Mouse (Mus musculus): Measurements from ENCODE around the gene Bod1. TPM values are rescaled to one million over a fixed set of nuclear protein-coding genes. Genes with fewer than 3 reads are reported as not detected.

Bod1 gene
- polyA plus RNA-seq, 1 experiment = 139 TPM

DNA sequence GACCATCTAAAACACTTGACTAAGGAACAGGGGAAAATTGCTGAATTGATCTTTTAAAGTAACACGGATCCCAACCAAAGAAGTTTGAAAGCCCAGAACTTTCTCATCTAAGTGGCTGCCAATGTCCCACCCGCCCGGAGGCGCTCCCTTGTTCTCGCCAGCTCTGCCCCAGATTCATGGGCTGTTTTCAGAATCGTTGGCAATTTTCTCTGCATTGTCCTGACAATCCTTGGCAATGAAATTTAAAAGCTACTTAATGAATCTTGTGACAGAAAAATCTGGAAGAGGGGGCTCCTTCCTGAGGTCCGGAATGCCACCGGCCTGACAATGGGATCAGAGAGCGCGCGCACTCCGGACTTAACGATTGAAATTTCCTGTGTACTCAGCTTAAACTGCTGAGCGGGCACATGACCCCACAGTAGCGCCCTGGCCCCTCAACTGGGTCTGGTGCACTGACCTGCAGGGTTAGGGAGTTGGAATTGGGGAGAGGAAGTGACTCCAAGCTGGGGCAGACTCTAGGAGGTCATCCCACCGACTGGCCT is 8.2 kb upstream of the Bod1 start:
- TF ChIP-seq POLR2A (IDR thresholded peaks at IDR 0.05; ENCODE audit: borderline replicate concordance, insufficient read depth, low read length) (no peak), CTCF (IDR thresholded peaks at IDR 0.05; ENCODE audit: borderline replicate concordance, insufficient read depth, low read depth, low read length) (no peak)
- DNase-seq = peak in 1 of 2 experiments; percentile 26
- H3K27me3 ChIP-seq (ENCODE audit: control insufficient read depth, insufficient read depth, low read length) = no peaks in the 10 kb centered on the region
- peaks cover 4% of the 10 kb centered on the region for H3K4me1 ChIP-seq (ENCODE audit: control insufficient read depth, insufficient read depth, low read length)
- no peak overlapping the region for H3K27ac ChIP-seq (ENCODE audit: insufficient read depth, low read length)
- H3K4me3 ChIP-seq (replicated peaks; ENCODE audit: insufficient read depth, low read depth, low read length) = no peak overlapping the region
- 76% methylated on average over 16 of the region's 16 CpGs for WGBS

- WGBS = 89% methylated on average over 5 of the region's 5 CpGs
- TF ChIP-seq CTCF (IDR thresholded peaks at IDR 0.05; ENCODE audit: borderline replicate concordance, insufficient read depth, low read depth, low read length) = no peak
- TF ChIP-seq POLR2A (IDR thresholded peaks at IDR 0.05; ENCODE audit: borderline replicate concordance, insufficient read depth, low read length) = no peak
- no peak for DNase-seq
- Histone ChIP-seq H3K4me3 (replicated peaks; ENCODE audit: insufficient read depth, low read depth, low read length) (no peak overlapping the region), H3K4me1 (ENCODE audit: control insufficient read depth, insufficient read depth, low read length) (no peaks in the 10 kb centered on the region; the same call in 1 of the 2 replicates), H3K27ac (ENCODE audit: insufficient read depth, low read length) (no peak overlapping the region), H3K27me3 (ENCODE audit: control insufficient read depth, insufficient read depth, low read length) (no peaks in the 10 kb centered on the region)
These were observed 5.6 kb upstream of the Bod1 start for GRCm38 (mm10) chr11:31677309-31677708.

DNA sequence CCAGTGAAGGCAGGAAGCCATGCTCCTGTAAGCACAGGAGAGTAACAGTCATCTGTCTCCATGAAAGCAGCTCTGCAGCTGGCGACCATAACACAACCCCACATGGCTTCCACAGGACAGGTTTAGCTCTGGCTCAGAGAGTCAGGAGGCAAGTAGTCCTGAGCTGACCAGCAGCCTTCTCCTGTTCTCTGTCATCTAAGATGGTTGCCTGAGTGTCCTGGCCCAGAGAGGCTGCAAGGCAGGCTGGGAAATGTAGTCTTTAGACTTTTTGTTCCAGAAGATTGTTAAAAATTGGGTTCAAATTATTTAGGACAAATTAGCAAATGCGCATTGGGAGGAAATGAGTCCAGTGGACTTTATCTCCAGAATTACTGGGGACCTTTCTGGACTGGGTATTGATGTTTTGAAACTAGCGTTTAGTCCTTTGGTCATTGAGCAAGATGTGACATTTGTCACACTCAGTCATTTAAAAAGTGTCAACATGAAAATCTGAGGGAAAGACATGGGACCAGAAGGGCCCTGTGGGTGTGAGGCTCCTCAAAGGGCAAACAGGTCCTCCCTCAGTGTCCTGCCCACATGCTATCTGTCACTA is 5.1 kb upstream of the Bod1 start:
- DNase-seq = peak; percentile 43 to 44
- H3K27me3 ChIP-seq (ENCODE audit: control insufficient read depth, insufficient read depth, low read length) = no peaks in the 10 kb centered on the region
- no peaks in the 10 kb centered on the region; the same call in 1 of the 2 replicates for H3K4me1 ChIP-seq (ENCODE audit: control insufficient read depth, insufficient read depth, low read length)
- TF ChIP-seq POLR2A (IDR thresholded peaks at IDR 0.05; ENCODE audit: borderline replicate concordance, insufficient read depth, low read length) (no peak), CTCF (IDR thresholded peaks at IDR 0.05; ENCODE audit: borderline replicate concordance, insufficient read depth, low read depth, low read length) (no peak)
- no peak overlapping the region for H3K27ac ChIP-seq (ENCODE audit: insufficient read depth, low read length)
- 89% methylated on average over 3 of the region's 3 CpGs for WGBS
- H3K4me3 ChIP-seq (replicated peaks; ENCODE audit: insufficient read depth, low read depth, low read length) = no peak overlapping the region

GRCm38 (mm10) chr11:31675430-31675829 is 3.7 kb upstream of the Bod1 start:
- peak; percentile 50 to 65 for DNase-seq
- no peak overlapping the region for H3K4me3 ChIP-seq (replicated peaks; ENCODE audit: insufficient read depth, low read depth, low read length)
- H3K4me1 ChIP-seq (ENCODE audit: control insufficient read depth, insufficient read depth, low read length) = no peaks in the 10 kb centered on the region; the same call in 1 of the 2 replicates
- H3K27ac ChIP-seq (ENCODE audit: insufficient read depth, low read length) = no peak overlapping the region
- TF ChIP-seq CTCF (IDR thresholded peaks at IDR 0.05; ENCODE audit: borderline replicate concordance, insufficient read depth, low read depth, low read length) = peak; percentile 66; the same call in 1 of the 2 replicates
- no peak for TF ChIP-seq POLR2A (IDR thresholded peaks at IDR 0.05; ENCODE audit: borderline replicate concordance, insufficient read depth, low read length)
- 37% methylated on average over 2 of the region's 2 CpGs for WGBS
- H3K27me3 ChIP-seq (ENCODE audit: control insufficient read depth, insufficient read depth, low read length) = no peaks in the 10 kb centered on the region

DNA sequence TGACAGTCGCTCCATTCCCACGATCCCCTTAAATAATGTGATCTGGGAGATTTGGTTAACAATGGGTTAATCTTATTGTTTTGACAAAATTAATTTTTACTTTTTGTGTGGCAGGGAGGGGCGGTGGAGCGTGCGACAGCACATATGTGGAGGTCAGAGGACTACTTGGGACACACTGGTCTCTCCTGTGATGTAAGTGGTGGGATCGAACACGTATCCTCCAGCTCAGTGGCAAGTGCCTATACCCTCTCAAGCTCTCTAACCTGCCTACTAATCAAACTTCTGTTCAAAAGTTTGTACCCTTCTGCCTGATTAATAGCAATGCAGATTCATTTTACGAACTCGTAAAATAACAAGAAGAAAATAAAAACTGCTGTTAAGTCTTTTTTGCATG is 482 bp upstream of the Bod1 start:
- Histone ChIP-seq H3K27me3 (ENCODE audit: control insufficient read depth, insufficient read depth, low read length) (no peaks in the 10 kb centered on the region), H3K27ac (ENCODE audit: insufficient read depth, low read length) (no peak overlapping the region), H3K4me3 (replicated peaks; ENCODE audit: insufficient read depth, low read depth, low read length) (peak overlapping the region; percentile 60), H3K4me1 (ENCODE audit: control insufficient read depth, insufficient read depth, low read length) (no peaks in the 10 kb centered on the region; the same call in none of the 2 replicates)
- TF ChIP-seq POLR2A (IDR thresholded peaks at IDR 0.05; ENCODE audit: borderline replicate concordance, insufficient read depth, low read length) (no peak), CTCF (IDR thresholded peaks at IDR 0.05; ENCODE audit: borderline replicate concordance, insufficient read depth, low read depth, low read length) (no peak)
- WGBS = 9% methylated on average over 9 of the region's 9 CpGs
- no peak for DNase-seq

- Histone ChIP-seq H3K4me1 (ENCODE audit: control insufficient read depth, insufficient read depth, low read length) (no peaks in the 10 kb centered on the region; the same call in 1 of the 2 replicates), H3K27me3 (ENCODE audit: control insufficient read depth, insufficient read depth, low read length) (no peaks in the 10 kb centered on the region), H3K27ac (ENCODE audit: insufficient read depth, low read length) (no peak overlapping the region), H3K4me3 (replicated peaks; ENCODE audit: insufficient read depth, low read depth, low read length) (no peak overlapping the region)
- TF ChIP-seq CTCF (IDR thresholded peaks at IDR 0.05; ENCODE audit: borderline replicate concordance, insufficient read depth, low read depth, low read length) (no peak), POLR2A (IDR thresholded peaks at IDR 0.05; ENCODE audit: borderline replicate concordance, insufficient read depth, low read length) (no peak)
- 42% methylated on average over 5 of the region's 5 CpGs for WGBS
- no peak for DNase-seq
These were observed 1.2 kb downstream of the Bod1 start for GRCm38 (mm10) chr11:31670468-31670921.

DNA sequence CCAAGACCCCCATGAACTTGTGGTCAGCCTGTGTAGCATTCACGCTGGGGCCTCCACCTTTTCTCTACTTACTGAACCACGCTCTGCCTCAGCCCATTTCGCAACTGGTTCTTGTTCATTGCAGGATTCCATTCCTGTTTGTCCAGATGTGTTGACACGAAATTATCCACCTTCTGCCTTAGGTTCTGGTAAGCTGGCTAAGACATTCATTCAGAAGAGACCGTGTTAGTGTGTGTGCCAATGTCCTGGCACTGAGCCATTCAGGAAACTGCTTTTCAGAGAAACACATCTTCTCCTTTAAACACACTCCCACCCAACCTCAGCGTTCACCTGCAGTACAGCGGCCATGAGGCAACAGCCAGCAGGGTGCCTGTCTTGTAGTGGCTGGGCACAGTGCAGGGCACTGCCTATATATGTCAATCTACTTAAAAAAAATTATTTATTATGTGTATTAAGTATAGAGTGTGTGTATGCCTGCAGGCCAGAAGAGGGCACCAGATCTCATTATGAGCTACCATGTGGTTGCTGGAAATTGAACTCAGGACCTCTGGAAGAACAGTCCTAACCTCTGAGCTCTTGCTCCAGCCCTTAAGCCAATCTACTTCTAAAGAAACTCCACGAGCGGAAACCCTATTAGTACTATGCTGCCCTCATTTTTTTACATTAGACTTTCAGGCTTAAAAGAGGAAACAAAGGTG is 2.4 kb downstream of the Bod1 start:
- Histone ChIP-seq H3K4me1 (ENCODE audit: control insufficient read depth, insufficient read depth, low read length) (no peaks in the 10 kb centered on the region; the same call in 1 of the 2 replicates), H3K27ac (ENCODE audit: insufficient read depth, low read length) (no peak overlapping the region), H3K4me3 (replicated peaks; ENCODE audit: insufficient read depth, low read depth, low read length) (no peak overlapping the region), H3K27me3 (ENCODE audit: control insufficient read depth, insufficient read depth, low read length) (no peaks in the 10 kb centered on the region)
- no peak for DNase-seq
- no peak for TF ChIP-seq POLR2A (IDR thresholded peaks at IDR 0.05; ENCODE audit: borderline replicate concordance, insufficient read depth, low read length)
- no peak for TF ChIP-seq CTCF (IDR thresholded peaks at IDR 0.05; ENCODE audit: borderline replicate concordance, insufficient read depth, low read depth, low read length)
- WGBS = 84% methylated on average over 9 of the region's 9 CpGs
